Mouse (Mus musculus): Measurements from ENCODE around the gene Zscan18. TPM values are rescaled to one million over a fixed set of nuclear protein-coding genes. Genes with fewer than 3 reads are reported as not detected.
"Not testable (repeated sequence)": the region's sequence is repeated elsewhere in the genome, so short reads cannot be mapped to it uniquely, and the experiment has no call there.

Gene Zscan18
- 11.4 and 14.9 TPM in 2 replicates for polyA plus RNA-seq (2015; fragmentation: Nextera tagmentation; extraction: Ambion mirVana)

GRCm38 (mm10) chr7:12802866-12803726, at the start of gene Zscan18:
Gene Zscan18, minus strand, starts transcription at chr7:12803635.
- Histone ChIP-seq H3K27ac (peak within 1 kb of the TSS; percentile 78), H3K9ac (peak within 1 kb of the TSS; percentile 79), H3K27me3 (no peaks in the 10 kb centered on the region), H3K4me3 (peak within 1 kb of the TSS; percentile 54), H3K9me3 (replicated peaks) (peaks cover 3% of the 10 kb centered on the region), H3K36me3 (ENCODE audit: poor library complexity, severe bottlenecking) (peaks cover 24% of the 10 kb centered on the region), H3K4me1 (peaks cover 16% of the 10 kb centered on the region), H3K4me2 (peak within 1 kb of the TSS; percentile 80)
- ATAC-seq: peak; percentile 99
- 4% methylated on average over 30 of the region's 31 CpGs for WGBS

GRCm38 (mm10) chr7:12835779-12836178, 32.3 kb upstream of the Zscan18 start:
- ATAC-seq: no peak
- Histone ChIP-seq H3K9me3 (replicated peaks) (peaks cover 37% of the 10 kb centered on the region), H3K4me2 (peak overlapping the region; percentile 62), H3K27me3 (no peaks in the 10 kb centered on the region), H3K9ac (no peak overlapping the region), H3K4me1 (peaks cover 5% of the 10 kb centered on the region; the same call in 1 of the 2 replicates), H3K27ac (no peak overlapping the region), H3K4me3 (peak overlapping the region; percentile 58), H3K36me3 (ENCODE audit: poor library complexity, severe bottlenecking) (peaks cover 45% of the 10 kb centered on the region)
- WGBS: 96% methylated on average over 4 of the region's 4 CpGs

GRCm38 (mm10) chr7:12835193-12835671, 31.8 kb upstream of the Zscan18 start:
- 40% methylated on average over 13 of the region's 13 CpGs for WGBS
- peaks cover 5% of the 10 kb centered on the region; the same call in 1 of the 2 replicates for H3K4me1 ChIP-seq
- ATAC-seq: peak; percentile 61
- peak overlapping the region; percentile 74 for H3K9ac ChIP-seq
- H3K9me3 ChIP-seq (replicated peaks): peaks cover 34% of the 10 kb centered on the region
- H3K27ac ChIP-seq: peak overlapping the region; percentile 48
- H3K36me3 ChIP-seq (ENCODE audit: poor library complexity, severe bottlenecking): peaks cover 40% of the 10 kb centered on the region
- H3K4me2 ChIP-seq: peak overlapping the region; percentile 62
- H3K27me3 ChIP-seq: no peaks in the 10 kb centered on the region
- peak overlapping the region; percentile 58 for H3K4me3 ChIP-seq

GRCm38 (mm10) chr7:12834162-12835120, 31.0 kb upstream of the Zscan18 start, which contains the start of gene Zfp110:
Gene Zfp110, plus strand, starts transcription at chr7:12834761.
- H3K27ac ChIP-seq: peak within 1 kb of the TSS; percentile 48
- no peaks in the 10 kb centered on the region for H3K27me3 ChIP-seq
- peaks cover 31% of the 10 kb centered on the region for H3K9me3 ChIP-seq (replicated peaks)
- peaks cover 5% of the 10 kb centered on the region; the same call in 1 of the 2 replicates for H3K4me1 ChIP-seq
- H3K9ac ChIP-seq: peak within 1 kb of the TSS; percentile 74
- WGBS: 3% methylated on average over 47 of the region's 47 CpGs
- peak within 1 kb of the TSS; percentile 62 for H3K4me2 ChIP-seq
- peaks cover 33% of the 10 kb centered on the region for H3K36me3 ChIP-seq (ENCODE audit: poor library complexity, severe bottlenecking)
- H3K4me3 ChIP-seq: peak within 1 kb of the TSS; percentile 58
- ATAC-seq: peak; percentile 98

- Histone ChIP-seq H3K27ac (peak within 1 kb of the TSS; percentile 81), H3K36me3 (ENCODE audit: poor library complexity, severe bottlenecking) (peaks cover 24% of the 10 kb centered on the region), H3K9me3 (replicated peaks) (peaks cover 27% of the 10 kb centered on the region), H3K4me2 (peak within 1 kb of the TSS; percentile 74), H3K9ac (peak within 1 kb of the TSS; percentile 89), H3K4me1 (peaks cover 9% of the 10 kb centered on the region), H3K27me3 (no peaks in the 10 kb centered on the region), H3K4me3 (peak within 1 kb of the TSS; percentile 79)
- ATAC-seq: peak; percentile 98
- under 1% methylated on average over 40 of the region's 40 CpGs for WGBS
Measured at GRCm38 (mm10) chr7:12818521-12819295, 15.3 kb upstream of the Zscan18 start, which contains the start of gene Zfp329. Gene Zfp329, minus strand, starts transcription at chr7:12818858.

- no peak for ATAC-seq
- H3K36me3 ChIP-seq (ENCODE audit: poor library complexity, severe bottlenecking): peaks cover 53% of the 10 kb centered on the region
- no peak overlapping the region for H3K27ac ChIP-seq
- peaks cover 38% of the 10 kb centered on the region for H3K9me3 ChIP-seq (replicated peaks)
- H3K4me3 ChIP-seq: no peak overlapping the region
- peaks cover 9% of the 10 kb centered on the region for H3K4me1 ChIP-seq
- WGBS: 98% methylated on average over 8 of the region's 8 CpGs
- no peak overlapping the region for H3K4me2 ChIP-seq
- H3K27me3 ChIP-seq: no peaks in the 10 kb centered on the region
- no peak overlapping the region for H3K9ac ChIP-seq
Measured at GRCm38 (mm10) chr7:12815566-12815965, 12.1 kb upstream of the Zscan18 start.

- H3K4me1 ChIP-seq: peaks cover 16% of the 10 kb centered on the region
- no peaks in the 10 kb centered on the region for H3K27me3 ChIP-seq
- ATAC-seq: no peak; the same call in 1 of the 2 replicates
- H3K4me2 ChIP-seq: peak overlapping the region; percentile 80
- H3K9ac ChIP-seq: peak overlapping the region; percentile 79
- H3K27ac ChIP-seq: peak overlapping the region; percentile 78
- WGBS: under 1% methylated on average over 16 of the region's 16 CpGs
- peaks cover 5% of the 10 kb centered on the region for H3K9me3 ChIP-seq (replicated peaks)
- H3K4me3 ChIP-seq: peak overlapping the region; percentile 54
- H3K36me3 ChIP-seq (ENCODE audit: poor library complexity, severe bottlenecking): peaks cover 26% of the 10 kb centered on the region
Measured at GRCm38 (mm10) chr7:12803727-12804071, 264 bp upstream of the Zscan18 start.

GRCm38 (mm10) chr7:12799554-12799953, 3.9 kb downstream of the Zscan18 start:
- no peak for ATAC-seq
- WGBS: 91% methylated on average over 1 of the region's 1 CpGs
- Histone ChIP-seq H3K4me2 (no peak overlapping the region), H3K9me3 (replicated peaks) (peaks cover 5% of the 10 kb centered on the region), H3K27ac (no peak overlapping the region), H3K36me3 (ENCODE audit: poor library complexity, severe bottlenecking) (peaks cover 13% of the 10 kb centered on the region), H3K4me1 (peaks cover 16% of the 10 kb centered on the region), H3K27me3 (no peaks in the 10 kb centered on the region), H3K9ac (no peak overlapping the region), H3K4me3 (no peak overlapping the region)

- H3K9me3 ChIP-seq (replicated peaks): peaks cover 5% of the 10 kb centered on the region
- no peak overlapping the region for H3K4me2 ChIP-seq
- no peak overlapping the region for H3K9ac ChIP-seq
- H3K36me3 ChIP-seq (ENCODE audit: poor library complexity, severe bottlenecking): peaks cover 13% of the 10 kb centered on the region
- ATAC-seq: no peak
- H3K27ac ChIP-seq: no peak overlapping the region
- no peak overlapping the region for H3K4me3 ChIP-seq
- peaks cover 6% of the 10 kb centered on the region for H3K4me1 ChIP-seq
- 70% methylated on average over 2 of the region's 2 CpGs for WGBS
- no peaks in the 10 kb centered on the region for H3K27me3 ChIP-seq
Measured at GRCm38 (mm10) chr7:12797971-12798370, 5.5 kb downstream of the Zscan18 start.

GRCm38 (mm10) chr7:12792624-12793023, 10.8 kb downstream of the Zscan18 start:
- H3K4me2 ChIP-seq; H3K9me3 ChIP-seq (replicated peaks); H3K27me3 ChIP-seq; H3K36me3 ChIP-seq (ENCODE audit: poor library complexity, severe bottlenecking); H3K4me3 ChIP-seq; ATAC-seq; H3K4me1 ChIP-seq; H3K27ac ChIP-seq; H3K9ac ChIP-seq: not testable (repeated sequence)
- 89% methylated on average over 11 of the region's 11 CpGs for WGBS

- H3K27ac ChIP-seq: no peak overlapping the region
- H3K9me3 ChIP-seq (replicated peaks): no peaks in the 10 kb centered on the region
- no peak overlapping the region for H3K4me3 ChIP-seq
- peak; percentile 33; the same call in 1 of the 2 replicates for ATAC-seq
- H3K9ac ChIP-seq: no peak overlapping the region
- no peaks in the 10 kb centered on the region; the same call in 1 of the 2 replicates for H3K27me3 ChIP-seq
- 18% methylated on average over 5 of the region's 5 CpGs for WGBS
- no peaks in the 10 kb centered on the region for H3K36me3 ChIP-seq (ENCODE audit: poor library complexity, severe bottlenecking)
- H3K4me2 ChIP-seq: no peak overlapping the region
- 0 out of 2 replicates have a peak, but pooled peaks cover 2% of the 10 kb centered on the region for H3K4me1 ChIP-seq
Measured at GRCm38 (mm10) chr7:12788025-12788424, 15.4 kb downstream of the Zscan18 start.

Data from forebrain, embryonic 13.5 days (tissue).